Mouse (Mus musculus) gastrocnemius, adult 18-20 months (tissue): ENCODE data around the gene Araf. TPM values are rescaled to one million over a fixed set of nuclear protein-coding genes. Genes with fewer than 3 reads are reported as not detected.
A peak's percentile ranks its signal among the peaks of the same experiment; 100 is the strongest.

Source experiments
- DNase-seq: peaks from one replicate; pipeline ENCODE4 v3.0.0; 2021; ENCODE audit warnings: low spot score
- microRNA-seq: library from miRNA; unstranded; fragments of <30 nt; microRNA quantifications from one replicate; pipeline ENCODE4 v1.2.0, GENCODE M21; 2021
- total RNA-seq, 2 experiments: library from RNA; stranded (reverse); gene quantifications; 2 replicates each; pipeline ENCODE4 v1.2.3; 2021

The Araf gene
- total RNA-seq, 2 experiments from 2014 or later, result 93.9 to 96.8 TPM

DNA sequence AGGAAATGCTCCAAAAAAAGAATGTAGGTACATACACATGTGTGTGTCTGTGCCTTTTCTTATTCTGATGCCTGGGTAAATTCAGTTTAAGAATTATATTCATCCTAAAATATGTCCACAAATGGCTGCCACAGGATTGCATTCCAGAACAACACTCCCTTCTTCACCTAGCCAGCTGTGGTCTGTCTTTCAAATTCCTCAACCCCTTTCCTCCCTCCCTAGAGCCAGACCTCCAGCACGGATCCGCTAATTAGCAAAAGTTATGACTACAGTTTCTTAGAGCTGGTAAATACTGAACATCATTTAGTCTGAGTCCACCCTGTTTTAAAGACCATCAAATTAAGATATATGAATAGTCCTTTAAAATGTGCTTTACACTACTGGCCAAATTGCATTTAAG, 50.2 kb downstream of the Araf start:
- DNase-seq, result no peak

- peak; percentile 95 for DNase-seq
These were observed 50.8 kb downstream of the Araf start for GRCm38 (mm10) chrX:20848256-20848984.

DNA sequence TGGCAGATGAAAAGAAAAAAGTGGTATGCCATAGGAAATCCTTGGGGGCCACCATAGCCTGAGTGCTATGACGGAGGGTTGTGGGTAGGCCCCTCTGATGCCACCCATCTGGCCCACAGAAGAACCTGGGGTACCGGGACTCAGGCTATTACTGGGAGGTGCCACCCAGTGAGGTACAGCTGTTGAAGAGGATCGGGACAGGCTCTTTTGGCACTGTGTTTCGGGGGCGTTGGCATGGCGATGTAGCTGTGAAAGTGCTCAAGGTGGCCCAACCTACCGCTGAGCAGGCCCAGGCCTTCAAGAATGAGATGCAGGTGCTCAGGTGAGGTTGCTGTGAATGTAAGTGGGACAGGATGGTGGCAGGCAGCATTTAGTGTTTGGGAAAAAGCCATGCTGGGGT, 56.2 kb downstream of the Araf start:
- DNase-seq, result no peak

DNA sequence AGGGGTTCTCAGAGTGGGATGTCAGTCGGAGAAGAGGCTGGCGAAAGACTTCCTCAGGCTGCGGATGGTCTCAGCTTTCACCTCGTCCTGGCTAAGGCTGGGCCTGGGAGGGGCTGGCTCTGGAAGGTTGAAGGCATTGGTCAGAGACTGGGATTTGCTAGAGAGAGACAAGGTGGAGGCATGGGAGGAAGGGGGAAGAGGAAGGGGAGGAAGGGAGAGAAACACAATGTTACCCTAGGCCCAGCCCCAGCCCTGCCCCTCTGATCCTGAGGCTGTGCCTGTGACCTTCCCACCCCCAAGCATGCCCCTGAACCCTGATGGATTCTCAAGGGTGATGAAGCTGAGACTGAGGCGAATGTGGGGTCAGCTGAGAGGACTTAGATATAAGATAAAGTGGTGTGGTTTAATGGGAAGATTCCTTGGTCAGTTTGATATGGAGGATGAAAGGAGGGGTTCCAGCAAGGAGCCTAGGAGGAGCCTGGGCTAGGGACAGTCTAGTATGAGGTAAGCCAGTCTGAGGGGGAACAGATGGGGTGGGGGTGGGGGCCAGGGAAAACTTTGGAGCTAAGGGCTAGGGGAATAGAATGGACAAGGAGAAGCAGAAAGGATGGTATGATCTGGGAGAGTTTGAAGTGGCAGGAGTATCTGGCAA, 64.0 kb downstream of the Araf start:
- no peak for DNase-seq

DNA sequence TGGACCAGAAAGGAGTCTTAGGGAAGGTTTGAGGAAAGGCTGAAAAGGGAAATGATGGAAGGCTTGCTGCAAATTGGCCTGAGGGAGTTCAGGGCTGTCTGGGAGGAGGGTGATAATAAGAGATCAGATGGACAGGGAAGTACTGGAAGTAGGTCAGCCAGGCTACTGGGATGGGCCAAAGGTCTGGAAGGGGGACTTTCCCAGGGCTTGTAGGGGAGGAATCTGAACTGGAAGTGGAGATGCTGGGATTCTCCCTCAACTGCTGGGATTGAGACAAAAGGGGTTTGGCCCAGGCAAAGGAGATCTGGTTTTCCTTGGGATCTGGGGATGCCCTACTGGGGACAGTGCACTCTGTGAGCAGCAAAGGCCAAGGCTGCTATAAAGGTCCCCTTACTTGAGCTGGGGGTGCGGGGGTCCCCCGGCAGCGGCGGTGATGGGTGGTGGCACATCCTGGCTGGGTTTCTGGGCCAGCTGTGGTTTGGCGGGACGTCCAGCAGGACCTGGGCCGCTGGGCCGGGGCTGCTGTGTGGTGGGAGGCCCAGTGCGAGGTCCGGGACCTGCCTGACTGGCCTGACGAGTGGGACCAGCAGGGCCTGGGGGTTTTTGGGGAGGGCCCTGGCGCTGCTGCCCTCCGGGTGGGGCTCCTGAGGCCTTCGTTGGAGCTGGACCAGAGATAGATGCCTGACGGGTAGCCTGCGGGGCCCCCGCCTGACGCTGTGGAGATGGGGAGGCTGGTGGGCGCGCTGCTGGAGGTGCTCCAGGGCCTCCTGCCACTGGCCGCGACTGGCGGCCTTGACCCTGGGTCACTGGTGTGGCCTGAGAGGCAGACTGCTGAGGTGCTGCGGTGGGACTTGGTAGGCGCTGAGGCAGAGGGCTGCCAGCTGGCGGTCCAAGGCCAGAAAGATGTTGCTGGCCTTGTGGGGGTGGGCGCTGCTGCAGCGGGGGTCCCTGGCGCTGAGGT, 64.8 kb downstream of the Araf start:
- DNase-seq, result no peak

GRCm38 (mm10) chrX:20863161-20864101, 65.8 kb downstream of the Araf start:
- DNase-seq, result no peak

GRCm38 (mm10) chrX:20868091-20868490, 70.5 kb downstream of the Araf start:
- no peak for DNase-seq

- DNase-seq, result no peak
These were observed 71.6 kb downstream of the Araf start for GRCm38 (mm10) chrX:20869203-20869602.

- DNase-seq, result no peak
These were observed 72.4 kb downstream of the Araf start, which contains the start of gene Timp1 for GRCm38 (mm10) chrX:20869962-20870513. Gene Timp1 (plus strand): TSS chrX:20870166.

- DNase-seq, result no peak
These were observed 75.4 kb downstream of the Araf start for GRCm38 (mm10) chrX:20872928-20873500.

DNA sequence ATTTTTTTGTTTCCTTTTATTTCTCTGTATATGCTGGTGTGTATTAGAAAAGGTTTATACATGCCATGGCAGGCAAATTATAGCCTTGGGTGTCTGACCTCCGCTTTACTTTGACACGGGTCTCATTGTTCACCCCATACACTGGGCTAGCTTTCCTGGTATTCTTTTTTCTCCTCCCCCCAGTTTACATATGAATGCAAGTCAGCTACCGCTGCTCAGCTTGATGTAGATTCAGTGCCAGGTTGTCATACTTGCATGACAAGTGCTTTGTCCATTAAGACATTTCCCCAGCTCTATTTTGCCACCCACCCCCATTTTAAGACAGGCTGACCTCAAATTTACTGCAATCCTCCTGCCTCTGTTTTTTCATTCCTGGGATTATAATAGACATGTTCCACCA, 77.6 kb downstream of the Araf start:
- DNase-seq, result no peak

DNA sequence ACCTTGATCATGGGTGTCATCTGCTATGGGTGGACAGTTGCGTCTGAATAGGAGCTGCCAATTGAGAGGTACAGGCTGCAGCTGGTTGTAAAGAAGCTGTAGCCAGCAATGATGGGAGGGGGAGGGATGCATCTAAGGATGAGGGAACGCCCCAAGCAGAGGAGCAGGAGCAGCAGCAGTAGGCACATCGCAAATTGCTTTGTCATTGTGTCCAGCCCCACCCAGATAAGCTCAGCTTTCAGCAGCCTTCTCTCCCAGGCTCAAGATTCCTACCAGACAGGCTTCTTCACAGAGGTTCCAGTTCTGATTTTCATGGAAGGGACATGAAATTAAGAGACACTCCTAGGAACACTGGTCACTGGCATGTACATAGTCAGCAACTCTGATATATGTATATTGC, 112.5 kb downstream of the Araf start:
- no peak for DNase-seq

Small RNAs within 50 kb of the gene (microRNA-seq; reads per million reads assigned to microRNA genes)
- gene Gm24824 (not detected), gene Mir5617 (not detected)

Other genes starting within 250 kb of the Araf start
- gene Rgn, start 248.0 kb upstream of the Araf start, total RNA-seq, result under 1 TPM in 1 of 2 experiments, not detected in 1; 0.31 TPM
- 10 to 100 TPM in 1 of 2 experiments, 1 to 10 TPM in 1; 10.0 to 11.2 TPM for gene Rbm10, start 180.3 kb upstream of the Araf start, total RNA-seq
- gene Ndufb11, start 180.2 kb upstream of the Araf start, total RNA-seq, result 100 to 1,000 TPM; 421 to 423 TPM
- 100 to 1,000 TPM; 138 to 146 TPM for gene Uba1, start 139.5 kb upstream of the Araf start, total RNA-seq
- 100 to 1,000 TPM; 103 to 117 TPM for gene Cdk16, start 109.9 kb upstream of the Araf start, total RNA-seq
- gene Usp11, start 93.9 kb upstream of the Araf start, total RNA-seq, result 1 to 10 TPM; 1.5 to 2.3 TPM
- gene Timp1, start 72.4 kb downstream of the Araf start, total RNA-seq, result 1 to 10 TPM in 1 of 2 experiments, under 1 TPM in 1; 0.62 to 1.7 TPM
- under 1 TPM; 0.07 TPM for gene Syn1, start 123.2 kb downstream of the Araf start, total RNA-seq
- 1 to 10 TPM; 3.0 to 3.7 TPM for gene Cfp, start 133.7 kb downstream of the Araf start, total RNA-seq
- 1 to 10 TPM; 5.7 to 6.1 TPM for gene Elk1, start 152.8 kb downstream of the Araf start, total RNA-seq
- 10 to 100 TPM; 34.9 to 35.0 TPM for gene Uxt, start 164.2 kb downstream of the Araf start, total RNA-seq